Comparison of ENCODE assay signal across 9 mouse cellular contexts in genomic region chr6:135026232-135026631, GRCm38 (mm10). TPM values are rescaled to one million over a fixed set of nuclear protein-coding genes. Genes with fewer than 3 reads are reported as not detected.
DNase-seq lines count a peak whose midpoint lies in the region; ATAC-seq lines count a peak whose summit lies in the region.
"Had no signal": no experiment of that assay in that cellular context is flagged by ENCODE, and none has a peak within 500 bp of the region (broad histone marks: within the 10 kb centered on the region; RNA-seq: fewer than 3 reads in every experiment).

No protein-coding gene starts in this region.

- no peak overlapping the region for H3K4me2 ChIP-seq in heart, embryonic 11.5 days
- H3K4me2 ChIP-seq in neural tube, embryonic 13.5 days = no peak overlapping the region
- H3K4me2 ChIP-seq: midbrain, embryonic 12.5 days had no signal

- H3K4me1 ChIP-seq in heart, embryonic 11.5 days (ENCODE audit: control insufficient read depth, insufficient read depth, low read length) = peaks cover 6% of the 10 kb centered on the region; the same call in 1 of the 2 replicates
- no peaks in the 10 kb centered on the region for H3K4me1 ChIP-seq in neural tube, embryonic 13.5 days (replicated peaks)
- H3K4me1 ChIP-seq: midbrain, embryonic 12.5 days had no signal

- no peak overlapping the region for H3K4me3 ChIP-seq in heart, embryonic 11.5 days (ENCODE audit: low read depth, low read length)
- no peak overlapping the region for H3K4me3 ChIP-seq in neural tube, embryonic 13.5 days
- H3K4me3 ChIP-seq: midbrain, embryonic 12.5 days had no signal

- no peaks in the 10 kb centered on the region for H3K9me3 ChIP-seq in heart, embryonic 11.5 days (replicated peaks; ENCODE audit: control insufficient read depth, low read length)
- no peaks in the 10 kb centered on the region for H3K9me3 ChIP-seq in neural tube, embryonic 13.5 days
- H3K9me3 ChIP-seq: midbrain, embryonic 12.5 days had no signal

- H3K36me3 ChIP-seq in heart, embryonic 11.5 days (ENCODE audit: control insufficient read depth, insufficient read depth, low read length) = peaks cover 19% of the 10 kb centered on the region
- H3K36me3 ChIP-seq in neural tube, embryonic 13.5 days = peaks cover 44% of the 10 kb centered on the region

- ATAC-seq in frontal cortex, adult (ENCODE audit: low TSS enrichment) = peak; percentile 92
- peak; percentile 57; the same call in 1 of the 2 replicates for ATAC-seq in heart, embryonic 11.5 days (replicated peaks; ENCODE audit: insufficient number of reproducible peaks, low FRiP score, low TSS enrichment)
- 0 out of 2 replicates have a peak, but pooled peaks have one; percentile 36 for ATAC-seq in neural tube, embryonic 13.5 days (ENCODE audit: low read depth)

- H3K9ac ChIP-seq in heart, embryonic 11.5 days (ENCODE audit: low read depth, low read length) = no peak overlapping the region
- H3K9ac ChIP-seq in neural tube, embryonic 13.5 days = no peak overlapping the region
- H3K9ac ChIP-seq: midbrain, embryonic 12.5 days had no signal

- no peak overlapping the region for H3K27ac ChIP-seq in heart, embryonic 11.5 days (ENCODE audit: low read depth, low read length)
- H3K27ac ChIP-seq in neural tube, embryonic 13.5 days (replicated peaks) = no peak overlapping the region
- H3K27ac ChIP-seq: midbrain, embryonic 12.5 days had no signal

- H3K27me3 ChIP-seq in heart, embryonic 11.5 days (ENCODE audit: control insufficient read depth, insufficient read depth, low read length) = no peaks in the 10 kb centered on the region
- H3K27me3 ChIP-seq in neural tube, embryonic 13.5 days = no peaks in the 10 kb centered on the region
- H3K27me3 ChIP-seq: midbrain, embryonic 12.5 days had no signal

- WGBS in heart, embryonic 11.5 days (ENCODE audit: insufficient replicate concordance) = 4% methylated on average over 3 of the region's 3 CpGs
- 2% methylated on average over 3 of the region's 3 CpGs for WGBS in neural tube, embryonic 13.5 days

- no peak for DNase-seq in frontal cortex, postnatal 25 days (ENCODE audit: low spot score in 2 of 2)
- DNase-seq in 3T3-L1 (ENCODE audit: low read depth, low spot score) = peak; percentile 92
- peak; percentile 83 for DNase-seq in NIH3T3 (ENCODE audit: low read depth)
- peak; percentile 25 to 52 for DNase-seq in layer of hippocampus, postnatal 14 days (ENCODE audit: low spot score in 2 of 2)
- DNase-seq in gastrocnemius, postnatal 25 days = no peak

RNA-seq across cellular contexts. Expression of gene Ddx47, which starts 14.8 kb away (rescaled TPM):
- 74.6 and 78.3 TPM in 2 replicates for polyA plus RNA-seq in heart, embryonic 11.5 days (2014; fragmentation: Nextera tagmentation; extraction: Ambion mirVana)
- total RNA-seq in layer of hippocampus, postnatal 14 days (2021) = 10 to 100 TPM; 54.4 to 55.3 TPM
- polyA plus RNA-seq in neural tube, embryonic 13.5 days (2015; fragmentation: Nextera tagmentation; extraction: Ambion mirVana) = 77.3 and 89.1 TPM in 2 replicates
- 10 to 100 TPM; 26.1 to 26.4 TPM for total RNA-seq in gastrocnemius, postnatal 25 days (2021)

RNA-seq across cellular contexts. Expression of gene Gprc5a, which starts 39.2 kb away (rescaled TPM):
- polyA plus RNA-seq in heart, embryonic 11.5 days (2014; fragmentation: Nextera tagmentation; extraction: Ambion mirVana) = 3.4 and 4.3 TPM in 2 replicates
- under 1 TPM in 1 of 2 experiments, not detected in 1; 0.17 TPM for total RNA-seq in layer of hippocampus, postnatal 14 days (2021)
- 1.8 and 2.0 TPM in 2 replicates for polyA plus RNA-seq in neural tube, embryonic 13.5 days (2015; fragmentation: Nextera tagmentation; extraction: Ambion mirVana)
- under 1 TPM; 0.38 to 0.75 TPM for total RNA-seq in gastrocnemius, postnatal 25 days (2021)

RNA-seq across cellular contexts. Expression of gene Apold1, which starts 44.7 kb away (rescaled TPM):
- 4.3 TPM in 2 replicates for polyA plus RNA-seq in heart, embryonic 11.5 days (2014; fragmentation: Nextera tagmentation; extraction: Ambion mirVana)
- 1 to 10 TPM; 3.5 to 4.4 TPM for total RNA-seq in layer of hippocampus, postnatal 14 days (2021)
- 3.0 and 4.6 TPM in 2 replicates for polyA plus RNA-seq in neural tube, embryonic 13.5 days (2015; fragmentation: Nextera tagmentation; extraction: Ambion mirVana)
- 1 to 10 TPM; 1.4 to 1.9 TPM for total RNA-seq in gastrocnemius, postnatal 25 days (2021)

Comparison
In these comparisons a context has a peak if more than half of its experiments do, and no peak if none do; other contexts are left out.
1. ATAC-seq: peak in every context shown above with its lines; median percentile 92 in frontal cortex, adult; 57 in heart, embryonic 11.5 days; 36 in neural tube, embryonic 13.5 days.
2. DNase-seq: peak in 3T3-L1 (single experiment), NIH3T3 (single experiment) and layer of hippocampus, postnatal 14 days (2 of 2); none in frontal cortex, postnatal 25 days (0 of 2) and gastrocnemius, postnatal 25 days (single experiment).